Mouse (Mus musculus) liver, postnatal 0 days (tissue): ENCODE measurements around the gene Pbx2. TPM values are rescaled to one million over a fixed set of nuclear protein-coding genes. Genes with fewer than 3 reads are reported as not detected.

ENCODE experiments used
- ATAC-seq: fragments of 200-750 bp; cut with Nextera tagmentation; 2 replicates; pipeline ENCODE4 v1.8.0; 2017; ENCODE audit warnings: mild to moderate bottlenecking, moderate library complexity
- DNase-seq: peaks from one replicate; pipeline ENCODE4 v3.0.0-alpha.2; 2016
- H3K27ac ChIP-seq: fragments of 300-500 bp; sonication (generic); 2 replicates; pipeline ENCODE4 v1.5.1; 2014; ENCODE audit warnings: antibody characterized with exemption, moderate library complexity, mild to moderate bottlenecking, low read depth
- H3K27me3 ChIP-seq: fragments of 300-500 bp; sonication (generic); 2 replicates; pipeline ENCODE4 v1.6.1; 2014; ENCODE audit warnings: low read length, control low read depth, mixed read lengths; ENCODE audit not compliant: insufficient read depth
- H3K36me3 ChIP-seq: fragments of 300-500 bp; sonication (generic); replicated peaks from 2 replicates; pipeline ENCODE4 v1.6.1; 2014; ENCODE audit warnings: mild to moderate bottlenecking, control low read depth, low read length, moderate library complexity, mixed read lengths; ENCODE audit not compliant: insufficient read depth
- H3K4me1 ChIP-seq: fragments of 300-500 bp; sonication (generic); 2 replicates; pipeline ENCODE4 v1.6.1; 2014; ENCODE audit warnings: antibody characterized with exemption, mild to moderate bottlenecking, control low read depth; ENCODE audit not compliant: insufficient read depth
- H3K4me2 ChIP-seq: fragments of 300-500 bp; sonication (generic); 2 replicates; pipeline ENCODE4 v1.6.1; 2014; ENCODE audit warnings: low read depth, mild to moderate bottlenecking, low read length, moderate library complexity, mixed read lengths
- H3K4me3 ChIP-seq: fragments of 300-500 bp; sonication (generic); 2 replicates; pipeline ENCODE4 v1.5.1; 2014; ENCODE audit warnings: low read depth, low read length
- H3K9ac ChIP-seq: fragments of 300-500 bp; sonication (generic); replicated peaks from 2 replicates; pipeline ENCODE4 v1.6.1; 2014; ENCODE audit warnings: mild to moderate bottlenecking, moderate library complexity
- H3K9me3 ChIP-seq: fragments of 300-500 bp; sonication (generic); 2 replicates; pipeline ENCODE4 v1.6.1; 2016; ENCODE audit warnings: mild to moderate bottlenecking, control low read depth, low read length, mixed read lengths
- CTCF ChIP-seq: sonication (generic); IDR thresholded peaks from 2 replicates; pipeline ENCODE4 v1.5.1; 2016; ENCODE audit warnings: antibody characterized with exemption, low read depth
- EP300 ChIP-seq: IDR thresholded peaks from 2 replicates; pipeline ENCODE4 v1.6.1; 2016; ENCODE audit warnings: antibody characterized with exemption, low read depth, mild to moderate bottlenecking
- WGBS: fragments of 180-500 bp; shearing (Covaris S2); extraction: QIAGEN DNeasy Blood & Tissue Kit; methylation state at CpG from one replicate; pipeline ENCODE4 v1.1.7; 2014; ENCODE audit not compliant: insufficient replicate concordance; 5-methylcytosine and 5-hydroxymethylcytosine counted together
- polyA plus RNA-seq: library from polyadenylated mRNA; unstranded; fragments of >200 nt; fragmentation: Nextera tagmentation; extraction: Ambion mirVana; gene quantifications from 2 replicates; pipeline ENCODE4 v1.2.1, GENCODE M21; 2015

The Pbx2 gene
- polyA plus RNA-seq, 1 experiment from 2014 or later: 3.6 TPM

- Histone ChIP-seq H3K9ac (no peak overlapping the region), H3K9me3 (no peaks in the 10 kb centered on the region), H3K27me3 (no peaks in the 10 kb centered on the region), H3K4me2 (peak overlapping the region; percentile 80), H3K27ac (no peak overlapping the region), H3K4me1 (peaks cover 42% of the 10 kb centered on the region), H3K4me3 (peak overlapping the region; percentile 13; the same call in 1 of the 2 replicates), H3K36me3 (peaks cover 9% of the 10 kb centered on the region)
- DNase-seq (no peak), ATAC-seq (no peak)
- TF ChIP-seq EP300 (no peak), CTCF (no peak)
- WGBS: 67% methylated on average over 30 of the region's 30 CpGs
Observed at GRCm38 (mm10) chr17:34645831-34646511, 54.9 kb downstream of the Pbx2 start.

Other genes starting within 250 kb of the Pbx2 start
- gene Btnl2, start 236.4 kb upstream of the Pbx2 start, polyA plus RNA-seq: not detected in 2 replicates
- not detected in 2 replicates for gene Btnl1, start 214.1 kb upstream of the Pbx2 start, polyA plus RNA-seq
- 0.08 TPM in 1 of 2 replicates, not detected in the other for gene BC051142, start 192.4 kb upstream of the Pbx2 start, polyA plus RNA-seq
- gene Btnl4, start 113.9 kb upstream of the Pbx2 start, polyA plus RNA-seq: not detected in 2 replicates
- not detected in 2 replicates for gene Btnl6, start 73.9 kb upstream of the Pbx2 start, polyA plus RNA-seq
- 1.1 and 1.6 TPM in 2 replicates for gene Notch4, start 27.0 kb upstream of the Pbx2 start, polyA plus RNA-seq
- gene Gpsm3, start 1.5 kb upstream of the Pbx2 start, polyA plus RNA-seq: 19.6 and 24.7 TPM in 2 replicates
- gene Ager, start 6.6 kb downstream of the Pbx2 start, polyA plus RNA-seq: 1.4 and 1.9 TPM in 2 replicates
- 78.4 and 80.0 TPM in 2 replicates for gene Rnf5, start 12.4 kb downstream of the Pbx2 start, polyA plus RNA-seq
- gene Agpat1, start 13.0 kb downstream of the Pbx2 start, polyA plus RNA-seq: 9.9 and 11.1 TPM in 2 replicates
- 0.46 and 0.66 TPM in 2 replicates for gene Egfl8, start 24.7 kb downstream of the Pbx2 start, polyA plus RNA-seq
- gene Ppt2, start 37.2 kb downstream of the Pbx2 start, polyA plus RNA-seq: 19.3 and 19.8 TPM in 2 replicates
- 0.05 TPM in 1 of 2 replicates, not detected in the other for gene Prrt1, start 38.3 kb downstream of the Pbx2 start, polyA plus RNA-seq
- 5.6 and 5.8 TPM in 2 replicates for gene Fkbpl, start 53.5 kb downstream of the Pbx2 start, polyA plus RNA-seq
- gene Atf6b, start 55.9 kb downstream of the Pbx2 start, polyA plus RNA-seq: 12.9 and 13.0 TPM in 2 replicates
- 0.36 TPM in 2 replicates for gene Tnxb, start 79.3 kb downstream of the Pbx2 start, polyA plus RNA-seq
- gene C4b, start 152.6 kb downstream of the Pbx2 start, polyA plus RNA-seq: 151 and 198 TPM in 2 replicates
- gene Cyp21a1, start 213.3 kb downstream of the Pbx2 start, polyA plus RNA-seq: not detected in 2 replicates
- 12.6 and 13.1 TPM in 2 replicates for gene Stk19, start 245.7 kb downstream of the Pbx2 start, polyA plus RNA-seq
- gene Dxo, start 245.8 kb downstream of the Pbx2 start, polyA plus RNA-seq: 17.6 and 19.2 TPM in 2 replicates